Mouse (Mus musculus) liver, embryonic 14.5 days (tissue): ENCODE data around the gene Anapc4.

Source experiments
- CTCF ChIP-seq: IDR thresholded peaks from 2 replicates; pipeline ENCODE4 v1.5.1; 2016; ENCODE audit warnings: antibody characterized with exemption, low read depth, control low read depth
- EP300 ChIP-seq: IDR thresholded peaks from 2 replicates; pipeline ENCODE4 v1.6.1; 2016; ENCODE audit warnings: antibody characterized with exemption, low read depth

DNA sequence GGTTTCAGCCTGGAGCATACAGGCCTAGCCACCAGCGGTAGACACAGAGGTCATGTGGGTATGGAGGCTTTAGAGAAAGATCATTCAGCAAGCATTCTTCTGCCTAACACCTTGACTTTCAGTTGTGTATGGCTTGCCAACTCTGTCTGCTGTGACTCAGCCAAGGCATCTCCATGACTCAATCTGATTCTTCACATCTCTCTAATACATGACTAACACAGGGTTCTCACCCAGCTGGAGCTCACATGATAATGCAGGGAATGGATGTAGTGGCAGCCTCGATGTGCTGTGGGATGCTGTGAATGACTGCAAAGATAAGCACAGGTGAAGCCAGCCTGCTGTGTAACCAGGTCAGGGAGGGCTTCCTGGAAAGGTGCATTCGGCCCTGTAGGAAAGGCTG is 74.4 kb downstream of the Anapc4 start:
- TF ChIP-seq CTCF (no peak), EP300 (no peak)
